Mouse (Mus musculus) embryonic facial prominence, embryonic 15.5 days (tissue): ENCODE data around the gene Nmrk1. TPM values are rescaled to one million over a fixed set of nuclear protein-coding genes. Genes with fewer than 3 reads are reported as not detected.

Experiments
- ATAC-seq: fragments of 200-750 bp; cut with Nextera tagmentation; 2 replicates; pipeline ENCODE4 v1.8.0; 2017; ENCODE audit warnings: low read depth, moderate TSS enrichment; ENCODE audit not compliant: insufficient number of reproducible peaks, low FRiP score, low TSS enrichment
- H3K27ac ChIP-seq: fragments of 300-500 bp; sonication (generic); replicated peaks from 2 replicates; pipeline ENCODE4 v1.5.1; 2015; ENCODE audit warnings: mild to moderate bottlenecking, inconsistent platforms
- H3K27me3 ChIP-seq: fragments of 300-500 bp; sonication (generic); 2 replicates; pipeline ENCODE4 v1.6.1; 2015; ENCODE audit warnings: inconsistent platforms
- H3K36me3 ChIP-seq: fragments of 300-500 bp; sonication (generic); 2 replicates; pipeline ENCODE4 v1.6.1; 2015; ENCODE audit warnings: mild to moderate bottlenecking, inconsistent platforms
- H3K4me1 ChIP-seq: fragments of 300-500 bp; sonication (generic); 2 replicates; pipeline ENCODE4 v1.6.1; 2015; ENCODE audit warnings: inconsistent platforms
- H3K4me2 ChIP-seq: fragments of 300-500 bp; sonication (generic); replicated peaks from 2 replicates; pipeline ENCODE4 v1.6.1; 2015; ENCODE audit warnings: mild to moderate bottlenecking, inconsistent platforms
- H3K4me3 ChIP-seq: fragments of 300-500 bp; sonication (generic); replicated peaks from 2 replicates; pipeline ENCODE4 v1.5.1; 2015; ENCODE audit warnings: mild to moderate bottlenecking, inconsistent platforms
- H3K9ac ChIP-seq: fragments of 300-500 bp; sonication (generic); 2 replicates; pipeline ENCODE4 v1.6.1; 2015; ENCODE audit warnings: inconsistent platforms
- H3K9me3 ChIP-seq: fragments of 300-500 bp; sonication (generic); replicated peaks from 2 replicates; pipeline ENCODE4 v1.6.1; 2016; ENCODE audit warnings: inconsistent platforms
- WGBS: fragments of 180-500 bp; shearing (Covaris S2); methylation state at CpG from one replicate; pipeline ENCODE4 v1.1.7; 2015; 5-methylcytosine and 5-hydroxymethylcytosine counted together
- polyA plus RNA-seq: library from polyadenylated mRNA; unstranded; fragments of >200 nt; fragmentation: Nextera tagmentation; extraction: Ambion mirVana; gene quantifications from 2 replicates; pipeline ENCODE4 v1.2.1, GENCODE M21; 2015

Nmrk1 gene
- polyA plus RNA-seq, 1 experiment from 2014 or later, result 20.0 TPM

DNA sequence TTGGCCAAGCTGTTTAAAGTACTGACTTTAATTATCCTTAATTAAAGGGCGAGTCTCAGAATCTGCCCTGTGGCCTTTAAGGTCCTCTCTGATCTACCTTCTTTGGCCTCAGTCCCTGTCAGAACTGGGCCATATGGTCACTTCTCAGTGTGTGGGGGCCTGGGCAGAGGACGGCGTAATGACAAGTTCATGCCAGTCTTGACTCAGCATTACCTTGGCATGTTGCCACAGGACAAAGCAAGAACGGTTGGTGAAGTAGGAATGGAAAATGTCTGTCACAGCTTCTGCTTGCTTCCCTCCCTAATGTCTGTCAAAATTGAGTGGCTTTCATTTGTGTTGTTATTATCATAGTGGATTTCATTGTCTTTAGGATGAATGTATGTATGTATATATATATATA, 20.8 kb downstream of the Nmrk1 start:
- Histone ChIP-seq H3K4me3 (no peak overlapping the region), H3K27me3 (no peaks in the 10 kb centered on the region), H3K27ac (no peak overlapping the region), H3K4me2 (no peak overlapping the region), H3K36me3 (no peaks in the 10 kb centered on the region), H3K4me1 (no peaks in the 10 kb centered on the region), H3K9ac (no peak overlapping the region), H3K9me3 (no peaks in the 10 kb centered on the region)
- no peak for ATAC-seq
- 32% methylated on average over 4 of the region's 4 CpGs for WGBS

DNA sequence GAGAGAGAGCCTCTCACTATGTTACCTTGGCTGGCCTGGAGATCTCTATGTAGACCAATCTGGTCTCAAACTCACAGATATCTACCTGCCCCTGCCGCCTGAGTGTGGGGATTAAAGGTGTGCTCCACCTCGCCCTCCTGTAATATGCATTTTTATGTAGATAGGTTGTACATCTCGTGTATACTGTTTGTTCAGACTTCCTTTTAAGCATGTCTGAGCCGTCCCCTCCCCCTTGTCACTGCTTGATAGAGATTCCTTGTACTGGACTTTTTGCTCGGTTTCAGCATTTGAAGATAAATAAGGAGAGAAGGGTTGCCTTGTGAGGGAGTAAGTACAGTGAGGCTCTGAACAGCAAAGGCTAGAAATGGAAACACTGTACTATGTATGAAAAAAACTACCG, 21.3 kb downstream of the Nmrk1 start:
- 75% methylated on average over 6 of the region's 6 CpGs for WGBS
- H3K9ac ChIP-seq, result no peak overlapping the region

DNA sequence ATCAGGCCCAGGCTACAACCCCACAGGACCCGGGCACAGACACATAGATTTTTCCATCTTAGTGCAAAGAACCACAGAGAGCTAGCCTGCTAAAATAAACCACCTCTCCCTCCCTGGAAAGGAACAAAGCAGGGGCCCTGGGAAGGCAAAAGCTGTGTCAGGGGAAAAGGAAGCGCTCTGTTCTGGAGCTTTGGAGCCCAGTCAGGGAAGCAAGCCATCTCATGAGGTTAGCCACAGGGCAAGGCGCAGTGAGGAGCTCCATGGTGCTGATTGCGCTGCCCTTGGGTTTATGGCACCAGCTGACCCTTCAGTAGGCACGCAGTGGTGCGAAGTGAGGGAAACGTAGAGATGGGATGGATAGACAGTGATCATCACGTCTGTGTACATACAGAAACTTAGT, 22.6 kb downstream of the Nmrk1 start:
- 88% methylated on average over 8 of the region's 8 CpGs for WGBS
- H3K4me2 ChIP-seq, result no peak overlapping the region
- no peak overlapping the region for H3K4me3 ChIP-seq

More for the DNA sequence above, 21.3 kb downstream of the Nmrk1 start:
- no peaks in the 10 kb centered on the region for H3K4me1 ChIP-seq
- ATAC-seq, result no peak
- no peak overlapping the region for H3K4me2 ChIP-seq
- no peak overlapping the region for H3K27ac ChIP-seq
- no peaks in the 10 kb centered on the region for H3K27me3 ChIP-seq
- H3K4me3 ChIP-seq, result no peak overlapping the region
- no peaks in the 10 kb centered on the region for H3K9me3 ChIP-seq
- H3K36me3 ChIP-seq, result no peaks in the 10 kb centered on the region

DNA sequence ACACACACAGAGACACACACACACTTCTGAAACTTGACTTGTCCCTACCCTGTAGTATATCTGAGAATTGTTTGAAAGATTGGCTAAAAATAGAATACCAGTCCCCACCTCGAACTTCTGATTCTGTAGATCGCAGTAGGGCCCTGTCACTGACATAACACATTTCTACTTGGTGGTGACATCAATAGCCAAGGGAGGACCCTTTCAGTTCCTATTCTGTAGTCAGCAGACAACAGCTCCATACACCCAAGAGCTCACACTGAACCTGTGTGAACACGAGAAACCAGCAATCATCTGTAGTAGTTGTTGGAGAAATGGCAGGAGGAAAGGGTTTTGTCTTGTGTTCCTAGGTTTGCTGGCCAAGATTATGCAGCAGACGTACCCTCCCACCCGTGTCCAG, 23.2 kb downstream of the Nmrk1 start:
- H3K4me3 ChIP-seq, result no peak overlapping the region
- H3K27ac ChIP-seq, result no peak overlapping the region
- no peaks in the 10 kb centered on the region for H3K27me3 ChIP-seq
- no peak for ATAC-seq
- H3K9me3 ChIP-seq, result no peaks in the 10 kb centered on the region
- no peak overlapping the region for H3K9ac ChIP-seq
- no peaks in the 10 kb centered on the region for H3K4me1 ChIP-seq
- WGBS, result 76% methylated on average over 5 of the region's 5 CpGs
- no peak overlapping the region for H3K4me2 ChIP-seq
- no peaks in the 10 kb centered on the region for H3K36me3 ChIP-seq

More for the DNA sequence above, 22.6 kb downstream of the Nmrk1 start:
- H3K4me1 ChIP-seq, result no peaks in the 10 kb centered on the region
- no peak overlapping the region for H3K27ac ChIP-seq
- no peaks in the 10 kb centered on the region for H3K9me3 ChIP-seq
- no peak for ATAC-seq
- H3K27me3 ChIP-seq, result no peaks in the 10 kb centered on the region
- no peak overlapping the region for H3K9ac ChIP-seq
- H3K36me3 ChIP-seq, result no peaks in the 10 kb centered on the region

- Histone ChIP-seq H3K4me2 (no peak overlapping the region), H3K9me3 (no peaks in the 10 kb centered on the region), H3K9ac (no peak overlapping the region), H3K27me3 (no peaks in the 10 kb centered on the region), H3K36me3 (no peaks in the 10 kb centered on the region), H3K27ac (no peak overlapping the region), H3K4me3 (no peak overlapping the region), H3K4me1 (no peaks in the 10 kb centered on the region)
- 85% methylated on average over 7 of the region's 7 CpGs for WGBS
- no peak for ATAC-seq
Observed at GRCm38 (mm10) chr19:18655999-18656398, 24.2 kb downstream of the Nmrk1 start.

DNA sequence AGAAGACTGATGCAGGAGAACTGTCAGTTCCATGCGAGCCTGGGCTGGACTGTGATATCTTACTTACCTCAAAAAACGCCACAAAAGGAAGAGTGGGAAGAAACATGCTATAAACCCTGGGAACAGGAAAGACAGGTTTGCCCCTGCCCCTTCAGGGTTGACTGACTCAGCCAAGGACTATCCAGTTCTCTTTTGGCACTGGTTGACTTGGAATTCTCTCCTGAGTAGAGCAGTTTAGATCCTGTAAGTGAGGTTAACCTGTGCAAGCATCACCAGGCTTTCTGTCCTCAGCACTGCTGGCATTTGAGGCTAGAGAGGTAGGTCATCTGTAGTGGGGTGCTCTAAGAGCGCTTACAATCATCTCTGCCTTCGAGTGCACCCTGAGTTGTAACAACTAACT, 26.7 kb downstream of the Nmrk1 start:
- no peak for ATAC-seq
- peak overlapping the region; percentile 44; the same call in 1 of the 2 replicates for H3K27ac ChIP-seq
- H3K9ac ChIP-seq, result no peak overlapping the region
- H3K4me3 ChIP-seq, result no peak overlapping the region
- no peaks in the 10 kb centered on the region for H3K4me1 ChIP-seq
- H3K36me3 ChIP-seq, result no peaks in the 10 kb centered on the region
- no peaks in the 10 kb centered on the region for H3K9me3 ChIP-seq
- H3K4me2 ChIP-seq, result no peak overlapping the region
- no peaks in the 10 kb centered on the region for H3K27me3 ChIP-seq
- WGBS, result 57% methylated on average over 4 of the region's 4 CpGs

GRCm38 (mm10) chr19:18659349-18659748, 27.6 kb downstream of the Nmrk1 start:
- no peak for ATAC-seq
- no peak overlapping the region for H3K27ac ChIP-seq
- H3K4me2 ChIP-seq, result no peak overlapping the region
- no peaks in the 10 kb centered on the region for H3K9me3 ChIP-seq
- H3K9ac ChIP-seq, result no peak overlapping the region
- H3K4me1 ChIP-seq, result no peaks in the 10 kb centered on the region
- no peaks in the 10 kb centered on the region for H3K27me3 ChIP-seq
- 67% methylated on average over 1 of the region's 1 CpGs for WGBS
- H3K36me3 ChIP-seq, result no peaks in the 10 kb centered on the region
- no peak overlapping the region for H3K4me3 ChIP-seq

- no peaks in the 10 kb centered on the region for H3K4me1 ChIP-seq
- 65% methylated on average over 3 of the region's 3 CpGs for WGBS
Observed at GRCm38 (mm10) chr19:18660466-18660865, 28.7 kb downstream of the Nmrk1 start.

GRCm38 (mm10) chr19:18661683-18662082, 29.9 kb downstream of the Nmrk1 start:
- no peaks in the 10 kb centered on the region for H3K4me1 ChIP-seq
- no peaks in the 10 kb centered on the region for H3K27me3 ChIP-seq
- no peaks in the 10 kb centered on the region for H3K36me3 ChIP-seq
- ATAC-seq, result no peak
- H3K4me2 ChIP-seq, result no peak overlapping the region
- no peak overlapping the region for H3K27ac ChIP-seq
- no peaks in the 10 kb centered on the region for H3K9me3 ChIP-seq
- 37% methylated on average over 1 of the region's 1 CpGs for WGBS
- no peak overlapping the region for H3K9ac ChIP-seq
- H3K4me3 ChIP-seq, result no peak overlapping the region

More at GRCm38 (mm10) chr19:18660466-18660865, 28.7 kb downstream of the Nmrk1 start:
- H3K9ac ChIP-seq, result no peak overlapping the region
- H3K27me3 ChIP-seq, result no peaks in the 10 kb centered on the region
- no peaks in the 10 kb centered on the region for H3K9me3 ChIP-seq
- H3K4me3 ChIP-seq, result no peak overlapping the region
- H3K4me2 ChIP-seq, result no peak overlapping the region
- H3K36me3 ChIP-seq, result no peaks in the 10 kb centered on the region
- H3K27ac ChIP-seq, result peak overlapping the region; percentile 34; the same call in 1 of the 2 replicates
- no peak for ATAC-seq

GRCm38 (mm10) chr19:18663904-18664303, 32.2 kb downstream of the Nmrk1 start:
- ATAC-seq, result no peak
- Histone ChIP-seq H3K4me3 (no peak overlapping the region), H3K36me3 (no peaks in the 10 kb centered on the region), H3K4me1 (no peaks in the 10 kb centered on the region), H3K27me3 (no peaks in the 10 kb centered on the region), H3K9me3 (no peaks in the 10 kb centered on the region), H3K4me2 (no peak overlapping the region), H3K27ac (no peak overlapping the region), H3K9ac (no peak overlapping the region)
- WGBS, result 62% methylated on average over 2 of the region's 2 CpGs

DNA sequence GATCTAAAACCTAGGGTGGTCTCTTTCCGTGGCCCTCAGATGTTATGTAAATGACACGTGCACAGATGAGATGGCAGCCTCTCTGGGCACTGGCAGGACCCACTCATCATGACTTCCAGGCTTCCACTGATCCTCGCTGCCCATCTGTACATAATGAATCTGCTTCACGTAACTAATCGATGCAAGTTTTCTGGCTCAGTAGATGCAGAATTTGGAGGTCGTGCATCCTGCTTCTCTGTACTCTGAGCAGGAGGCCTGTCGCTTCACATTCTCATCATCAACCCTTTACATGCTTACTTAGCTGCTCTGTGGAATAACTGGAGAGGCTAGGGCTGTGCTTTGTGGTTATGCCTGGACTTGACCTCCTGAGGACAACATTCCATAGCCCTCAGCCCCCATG, 35.2 kb downstream of the Nmrk1 start:
- Histone ChIP-seq H3K4me1 (peaks cover 12% of the 10 kb centered on the region), H3K9me3 (no peaks in the 10 kb centered on the region), H3K4me2 (no peak overlapping the region), H3K27ac (no peak overlapping the region), H3K36me3 (no peaks in the 10 kb centered on the region), H3K27me3 (no peaks in the 10 kb centered on the region), H3K4me3 (no peak overlapping the region), H3K9ac (no peak overlapping the region)
- no peak for ATAC-seq
- 46% methylated on average over 7 of the region's 7 CpGs for WGBS

- H3K27ac ChIP-seq, result peak overlapping the region; percentile 82; the same call in 1 of the 2 replicates
Observed at GRCm38 (mm10) chr19:18669551-18669950, 37.8 kb downstream of the Nmrk1 start.

More at GRCm38 (mm10) chr19:18669551-18669950, 37.8 kb downstream of the Nmrk1 start:
- H3K9me3 ChIP-seq, result no peaks in the 10 kb centered on the region
- no peak overlapping the region for H3K4me2 ChIP-seq
- H3K4me1 ChIP-seq, result peaks cover 27% of the 10 kb centered on the region
- 91% methylated on average over 7 of the region's 7 CpGs for WGBS
- H3K27me3 ChIP-seq, result no peaks in the 10 kb centered on the region
- no peak for ATAC-seq
- H3K36me3 ChIP-seq, result no peaks in the 10 kb centered on the region
- H3K9ac ChIP-seq, result no peak overlapping the region
- no peak overlapping the region for H3K4me3 ChIP-seq
